Mouse (Mus musculus) hindbrain, embryonic 13.5 days (tissue): ENCODE measurements at regions not wholly inside any gene's neighbourhood (a gene's known extent, or its start where the extent isn't known, plus 50 kb on each side); places are given as distances from the start of the nearest gene placed in this dataset.

Experiments
- ATAC-seq: fragments of 200-750 bp; cut with Nextera tagmentation; 2 replicates; pipeline ENCODE4 v1.8.0; 2017; ENCODE audit warnings: moderate TSS enrichment; ENCODE audit not compliant: low FRiP score
- H3K27ac ChIP-seq: fragments of 300-500 bp; sonication (generic); 2 replicates; pipeline ENCODE4 v1.5.1; 2015; ENCODE audit warnings: inconsistent platforms, mild to moderate bottlenecking, moderate library complexity
- H3K27me3 ChIP-seq: fragments of 300-500 bp; sonication (generic); 2 replicates; pipeline ENCODE4 v1.6.1; 2015; ENCODE audit warnings: mild to moderate bottlenecking, inconsistent platforms
- H3K36me3 ChIP-seq: fragments of 300-500 bp; sonication (generic); 2 replicates; pipeline ENCODE4 v1.6.1; 2015; ENCODE audit warnings: mild to moderate bottlenecking, inconsistent platforms
- H3K4me1 ChIP-seq: fragments of 300-500 bp; sonication (generic); replicated peaks from 2 replicates; pipeline ENCODE4 v1.6.1; 2015; ENCODE audit warnings: inconsistent platforms
- H3K4me2 ChIP-seq: fragments of 300-500 bp; sonication (generic); 2 replicates; pipeline ENCODE4 v1.6.1; 2015; ENCODE audit warnings: inconsistent platforms, mild to moderate bottlenecking, moderate library complexity
- H3K4me3 ChIP-seq: fragments of 300-500 bp; sonication (generic); 2 replicates; pipeline ENCODE4 v1.5.1; 2015; ENCODE audit warnings: mild to moderate bottlenecking, inconsistent platforms
- H3K9ac ChIP-seq: fragments of 300-500 bp; sonication (generic); 2 replicates; pipeline ENCODE4 v1.6.1; 2015; ENCODE audit warnings: mild to moderate bottlenecking, inconsistent platforms
- H3K9me3 ChIP-seq: fragments of 300-500 bp; sonication (generic); 2 replicates; pipeline ENCODE4 v1.6.1; 2016; ENCODE audit warnings: inconsistent platforms
- WGBS: fragments of 180-500 bp; shearing (Covaris S2); methylation state at CpG from one replicate; pipeline ENCODE4 v1.1.7; 2015; 5-methylcytosine and 5-hydroxymethylcytosine counted together

GRCm38 (mm10) chr9:83300500-83300899 lies 140.4 kb downstream of the Lca5 start:
- Histone ChIP-seq H3K36me3 (no peaks in the 10 kb centered on the region), H3K4me3 (no peak overlapping the region), H3K27ac (no peak overlapping the region), H3K4me2 (no peak overlapping the region), H3K9ac (no peak overlapping the region), H3K27me3 (no peaks in the 10 kb centered on the region), H3K4me1 (no peaks in the 10 kb centered on the region), H3K9me3 (no peaks in the 10 kb centered on the region)
- ATAC-seq = no peak
- 75% methylated on average over 4 of the region's 4 CpGs for WGBS

GRCm38 (mm10) chr9:83300044-83300443 lies 140.9 kb downstream of the Lca5 start:
- Histone ChIP-seq H3K9me3 (no peaks in the 10 kb centered on the region), H3K9ac (no peak overlapping the region), H3K27ac (no peak overlapping the region), H3K4me1 (no peaks in the 10 kb centered on the region), H3K27me3 (no peaks in the 10 kb centered on the region), H3K4me3 (no peak overlapping the region), H3K4me2 (no peak overlapping the region), H3K36me3 (no peaks in the 10 kb centered on the region)
- ATAC-seq = no peak
- 56% methylated on average over 2 of the region's 2 CpGs for WGBS

GRCm38 (mm10) chr9:83299623-83300022 lies 141.3 kb downstream of the Lca5 start:
- no peaks in the 10 kb centered on the region for H3K27me3 ChIP-seq
- H3K4me3 ChIP-seq = no peak overlapping the region
- no peaks in the 10 kb centered on the region for H3K9me3 ChIP-seq
- H3K9ac ChIP-seq = no peak overlapping the region
- H3K4me1 ChIP-seq = no peaks in the 10 kb centered on the region
- 63% methylated on average over 2 of the region's 2 CpGs for WGBS
- H3K27ac ChIP-seq = no peak overlapping the region
- no peak overlapping the region for H3K4me2 ChIP-seq
- ATAC-seq = no peak
- no peaks in the 10 kb centered on the region for H3K36me3 ChIP-seq

GRCm38 (mm10) chr9:83295453-83295852 lies 145.5 kb downstream of the Lca5 start:
- no peak overlapping the region for H3K27ac ChIP-seq
- H3K36me3 ChIP-seq = no peaks in the 10 kb centered on the region
- H3K27me3 ChIP-seq = no peaks in the 10 kb centered on the region
- no peaks in the 10 kb centered on the region for H3K9me3 ChIP-seq
- no peaks in the 10 kb centered on the region for H3K4me1 ChIP-seq
- H3K4me2 ChIP-seq = no peak overlapping the region
- H3K4me3 ChIP-seq = no peak overlapping the region
- 83% methylated on average over 9 of the region's 9 CpGs for WGBS
- no peak for ATAC-seq
- H3K9ac ChIP-seq = no peak overlapping the region

- Histone ChIP-seq H3K9ac (no peak overlapping the region), H3K36me3 (no peaks in the 10 kb centered on the region), H3K4me2 (no peak overlapping the region), H3K27me3 (no peaks in the 10 kb centered on the region), H3K27ac (no peak overlapping the region), H3K4me1 (no peaks in the 10 kb centered on the region), H3K9me3 (no peaks in the 10 kb centered on the region), H3K4me3 (no peak overlapping the region)
- no peak for ATAC-seq
- WGBS = 87% methylated on average over 13 of the region's 13 CpGs
These were observed 146.5 kb downstream of the Lca5 start for GRCm38 (mm10) chr9:83294441-83294840.

- 57% methylated on average over 1 of the region's 1 CpGs for WGBS
- 0 out of 2 replicates have a peak, but pooled peaks cover 6% of the 10 kb centered on the region for H3K4me1 ChIP-seq
- H3K27ac ChIP-seq = no peak overlapping the region
- no peak overlapping the region for H3K4me3 ChIP-seq
- H3K4me2 ChIP-seq = no peak overlapping the region
- H3K9me3 ChIP-seq = no peaks in the 10 kb centered on the region
- no peak for ATAC-seq
- no peak overlapping the region for H3K9ac ChIP-seq
- H3K27me3 ChIP-seq = no peaks in the 10 kb centered on the region
- no peaks in the 10 kb centered on the region for H3K36me3 ChIP-seq
These were observed 137.6 kb upstream of the Hmgn3 start for GRCm38 (mm10) chr9:83284097-83284496.

- no peaks in the 10 kb centered on the region for H3K27me3 ChIP-seq
- H3K4me3 ChIP-seq = no peak overlapping the region
- H3K4me2 ChIP-seq = no peak overlapping the region
- H3K9ac ChIP-seq = no peak overlapping the region
- no peaks in the 10 kb centered on the region for H3K36me3 ChIP-seq
- H3K4me1 ChIP-seq = 0 out of 2 replicates have a peak, but pooled peaks cover 6% of the 10 kb centered on the region
- no peak for ATAC-seq
- H3K9me3 ChIP-seq = no peaks in the 10 kb centered on the region
- no peak overlapping the region for H3K27ac ChIP-seq
- 64% methylated on average over 4 of the region's 4 CpGs for WGBS
These were observed 137.2 kb upstream of the Hmgn3 start for GRCm38 (mm10) chr9:83283662-83284061.

GRCm38 (mm10) chr9:83283249-83283648 lies 136.8 kb upstream of the Hmgn3 start:
- no peaks in the 10 kb centered on the region for H3K36me3 ChIP-seq
- 79% methylated on average over 8 of the region's 8 CpGs for WGBS
- no peak overlapping the region for H3K4me3 ChIP-seq
- 0 out of 2 replicates have a peak, but pooled peaks cover 6% of the 10 kb centered on the region for H3K4me1 ChIP-seq
- H3K9ac ChIP-seq = no peak overlapping the region
- H3K4me2 ChIP-seq = no peak overlapping the region
- H3K9me3 ChIP-seq = no peaks in the 10 kb centered on the region
- ATAC-seq = no peak
- H3K27me3 ChIP-seq = no peaks in the 10 kb centered on the region
- H3K27ac ChIP-seq = no peak overlapping the region

- Histone ChIP-seq H3K9me3 (no peaks in the 10 kb centered on the region), H3K27ac (no peak overlapping the region), H3K4me3 (no peak overlapping the region), H3K4me1 (no peaks in the 10 kb centered on the region), H3K27me3 (no peaks in the 10 kb centered on the region), H3K36me3 (no peaks in the 10 kb centered on the region), H3K4me2 (no peak overlapping the region), H3K9ac (no peak overlapping the region)
- 81% methylated on average over 5 of the region's 5 CpGs for WGBS
- no peak for ATAC-seq
These were observed 131.3 kb upstream of the Hmgn3 start for GRCm38 (mm10) chr9:83277791-83278190.

- Histone ChIP-seq H3K36me3 (no peaks in the 10 kb centered on the region), H3K9ac (no peak overlapping the region), H3K27me3 (no peaks in the 10 kb centered on the region), H3K9me3 (no peaks in the 10 kb centered on the region), H3K4me2 (no peak overlapping the region), H3K4me3 (no peak overlapping the region), H3K27ac (no peak overlapping the region), H3K4me1 (no peaks in the 10 kb centered on the region)
- ATAC-seq = no peak
- WGBS = 88% methylated on average over 5 of the region's 5 CpGs
These were observed 130.9 kb upstream of the Hmgn3 start for GRCm38 (mm10) chr9:83277356-83277755.

GRCm38 (mm10) chr9:83276291-83276690 lies 129.8 kb upstream of the Hmgn3 start:
- no peaks in the 10 kb centered on the region for H3K9me3 ChIP-seq
- no peak overlapping the region for H3K27ac ChIP-seq
- H3K4me3 ChIP-seq = no peak overlapping the region
- no peaks in the 10 kb centered on the region for H3K36me3 ChIP-seq
- H3K4me2 ChIP-seq = no peak overlapping the region
- no peaks in the 10 kb centered on the region for H3K4me1 ChIP-seq
- no peak for ATAC-seq
- H3K9ac ChIP-seq = no peak overlapping the region
- H3K27me3 ChIP-seq = no peaks in the 10 kb centered on the region
- 91% methylated on average over 5 of the region's 5 CpGs for WGBS

- no peak for ATAC-seq
- H3K36me3 ChIP-seq = no peaks in the 10 kb centered on the region
- no peak overlapping the region for H3K4me3 ChIP-seq
- H3K9ac ChIP-seq = no peak overlapping the region
- 85% methylated on average over 9 of the region's 9 CpGs for WGBS
- H3K4me2 ChIP-seq = no peak overlapping the region
- no peaks in the 10 kb centered on the region for H3K27me3 ChIP-seq
- no peaks in the 10 kb centered on the region for H3K9me3 ChIP-seq
- no peaks in the 10 kb centered on the region for H3K4me1 ChIP-seq
- H3K27ac ChIP-seq = no peak overlapping the region
These were observed 127.0 kb upstream of the Hmgn3 start for GRCm38 (mm10) chr9:83273361-83273975.

GRCm38 (mm10) chr9:83265736-83266135 lies 119.3 kb upstream of the Hmgn3 start:
- Histone ChIP-seq H3K4me1 (no peaks in the 10 kb centered on the region), H3K9ac (no peak overlapping the region), H3K27ac (no peak overlapping the region), H3K36me3 (no peaks in the 10 kb centered on the region), H3K4me3 (no peak overlapping the region), H3K4me2 (no peak overlapping the region), H3K9me3 (no peaks in the 10 kb centered on the region), H3K27me3 (no peaks in the 10 kb centered on the region)
- 83% methylated on average over 6 of the region's 6 CpGs for WGBS
- ATAC-seq = no peak
